Mouse (Mus musculus) small intestine, adult 2 months (tissue): ENCODE measurements around the gene Hist1h2bq.

Experiments
- CTCF ChIP-seq: fragments of 200-500 bp; IDR thresholded peaks from 2 replicates; pipeline ENCODE4 v1.5.1; 2012; ENCODE audit warnings: low read depth, mild to moderate bottlenecking, control low read depth, inconsistent platforms, low read length, moderate library complexity, mixed read lengths; ENCODE audit not compliant: insufficient replicate concordance, insufficient read length; ENCODE audit errors: extremely low read depth
- POLR2A ChIP-seq: fragments of 200-500 bp; IDR thresholded peaks from 2 replicates; pipeline ENCODE4 v1.6.1; 2012; ENCODE audit warnings: low read depth, mild to moderate bottlenecking, control low read depth, inconsistent platforms, low read length, moderate library complexity

DNA sequence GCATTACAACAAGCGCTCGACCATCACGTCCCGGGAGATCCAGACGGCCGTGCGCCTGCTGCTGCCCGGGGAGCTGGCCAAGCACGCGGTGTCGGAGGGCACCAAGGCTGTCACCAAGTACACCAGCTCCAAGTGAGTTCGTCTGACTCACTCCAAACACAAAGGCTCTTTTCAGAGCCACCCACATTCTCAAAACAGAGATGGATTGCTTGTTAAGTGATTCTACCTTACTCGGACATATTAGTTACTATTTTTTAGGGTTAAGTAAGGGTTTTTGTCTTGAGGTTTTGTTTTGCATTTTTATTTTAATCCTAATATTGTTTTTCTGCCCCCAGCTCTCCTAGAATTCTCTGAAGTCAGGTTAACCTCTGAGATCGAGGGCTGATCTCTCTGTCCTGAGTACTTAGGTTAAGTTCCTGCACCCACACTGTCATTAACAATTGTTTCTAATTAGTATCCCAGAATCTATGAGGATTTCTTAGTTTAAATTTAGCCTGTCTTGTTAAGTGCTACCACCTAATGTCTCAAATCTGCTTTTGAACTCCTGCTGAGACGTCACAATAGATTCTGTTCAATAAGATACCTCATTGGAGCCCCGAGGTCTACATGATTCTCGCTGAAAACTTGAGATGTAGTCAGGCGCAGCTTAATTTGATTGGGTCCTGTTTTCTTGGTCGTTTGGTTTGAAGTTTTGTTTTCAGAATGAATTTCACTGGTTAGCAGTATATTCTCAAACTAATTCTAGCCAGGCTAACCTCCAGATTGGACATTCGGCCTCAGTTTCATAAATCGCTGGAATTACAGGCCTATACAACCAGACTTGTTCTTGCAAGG lies 22.0 kb downstream of the Hist1h2bq start:
- TF ChIP-seq POLR2A (no peak), CTCF (no peak)
